Mouse (Mus musculus): ENCODE results near the gene 1700020D05Rik. TPM values are rescaled to one million over a fixed set of nuclear protein-coding genes. Genes with fewer than 3 reads are reported as not detected.

The 1700020D05Rik gene
- polyA plus RNA-seq, 2 experiments, result 3.1 TPM; not detected in 1

DNA sequence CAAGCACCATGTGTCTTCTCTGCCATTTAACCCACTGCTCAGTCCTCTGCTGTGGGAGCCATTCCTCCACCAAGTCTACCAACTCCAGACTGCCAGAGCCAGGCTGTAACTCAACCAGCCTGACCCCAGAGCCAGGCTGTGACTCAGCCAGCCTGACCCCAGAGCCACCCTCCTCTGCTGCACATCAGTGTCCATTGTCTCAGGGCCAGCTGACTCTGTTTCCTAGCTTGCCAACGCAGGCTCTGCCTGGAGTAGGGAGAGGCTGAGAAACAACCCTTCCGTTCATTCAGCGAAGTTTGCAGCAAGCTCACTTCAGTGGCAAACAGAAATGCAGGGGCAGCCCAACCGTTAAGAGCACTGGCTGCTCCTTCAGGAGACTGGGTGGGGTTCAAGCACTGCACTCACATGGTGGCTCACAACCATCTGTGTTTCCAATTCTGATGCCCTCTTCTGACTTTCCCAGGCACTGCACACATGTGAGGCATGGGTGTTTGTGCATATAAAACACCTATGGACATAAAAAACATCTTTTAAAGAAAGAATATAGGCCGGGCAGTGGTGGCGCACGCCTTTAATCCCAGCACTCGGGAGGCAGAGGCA, 13.4 kb upstream of the 1700020D05Rik start:
- H3K36me3 ChIP-seq (ENCODE audit: control insufficient read depth, insufficient read depth, low read length), result no peaks in the 10 kb centered on the region

DNA sequence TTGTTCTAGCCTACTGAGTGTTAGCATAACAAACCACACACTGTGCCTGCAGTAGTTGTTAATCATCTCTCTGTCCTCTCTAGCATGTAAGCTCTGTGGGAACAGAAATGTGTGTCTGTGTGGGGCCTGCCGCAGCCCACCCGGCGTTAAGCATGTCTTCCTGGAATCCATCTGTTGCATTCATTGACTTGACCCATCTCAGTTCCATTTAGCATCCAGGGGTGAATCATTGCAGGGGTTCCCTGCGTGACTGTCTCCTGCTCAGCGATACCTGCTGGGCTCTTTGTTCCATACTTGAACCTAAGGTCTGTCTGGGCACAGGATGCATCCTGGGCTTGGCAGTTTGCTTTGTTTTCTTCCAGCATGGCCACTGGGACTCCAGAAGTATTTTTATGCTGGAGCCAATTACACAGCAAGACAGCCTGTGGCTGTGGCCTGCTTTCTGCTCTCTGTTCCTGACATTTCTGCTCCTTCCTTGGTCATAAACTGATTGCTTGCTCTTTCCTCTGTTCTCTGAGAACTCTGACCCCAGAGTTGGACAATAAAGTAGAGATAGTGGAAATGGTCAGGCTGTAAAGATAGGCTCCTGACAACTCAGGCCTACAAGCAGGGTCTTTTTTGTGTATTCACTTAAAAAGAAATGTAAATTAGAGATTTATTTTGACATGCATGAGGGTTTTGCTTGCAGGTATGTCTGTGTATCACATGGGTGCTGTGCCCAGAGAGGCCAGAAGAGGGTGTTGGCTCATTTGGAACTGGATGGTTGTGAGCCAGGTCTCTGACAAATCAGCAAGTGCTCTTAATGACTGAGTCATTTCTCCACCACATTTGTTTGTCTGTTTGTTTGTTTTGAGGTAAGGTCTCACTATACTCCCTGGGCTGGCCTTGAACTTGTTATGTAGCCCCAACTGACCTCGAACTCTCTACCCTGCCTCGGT, 12.5 kb upstream of the 1700020D05Rik start:
- Histone ChIP-seq H3K9ac (ENCODE audit: low read depth, low read length, severe bottlenecking) (no peak overlapping the region), H3K36me3 (ENCODE audit: control insufficient read depth, insufficient read depth, low read length) (no peaks in the 10 kb centered on the region), H3K27ac (replicated peaks; ENCODE audit: low read depth, low read length) (no peak overlapping the region), H3K9me3 (ENCODE audit: control insufficient read depth, low read length) (no peaks in the 10 kb centered on the region), H3K4me2 (replicated peaks; ENCODE audit: low read depth, low read length, severe bottlenecking) (no peak overlapping the region), H3K4me1 (ENCODE audit: control insufficient read depth, insufficient read depth, low read length) (peaks cover 2% of the 10 kb centered on the region; the same call in 1 of the 2 replicates), H3K27me3 (ENCODE audit: control insufficient read depth, insufficient read depth, low read length) (no peaks in the 10 kb centered on the region), H3K4me3 (replicated peaks; ENCODE audit: low read length) (no peak overlapping the region)
- ATAC-seq (ENCODE audit: low FRiP score, low read depth) (no peak), DNase-seq (ENCODE audit: low spot score) (no peak)
- no peak for TF ChIP-seq POLR2A (IDR thresholded peaks at IDR 0.05; ENCODE audit: borderline replicate concordance, extremely low read depth, insufficient read depth, insufficient read length)
- 82% methylated on average over 7 of the region's 7 CpGs for WGBS

More for the DNA sequence above, 13.4 kb upstream of the 1700020D05Rik start:
- H3K9ac ChIP-seq (ENCODE audit: low read depth, low read length, severe bottlenecking), result no peak overlapping the region
- no peak overlapping the region for H3K4me3 ChIP-seq (replicated peaks; ENCODE audit: low read length)
- no peak overlapping the region for H3K27ac ChIP-seq (replicated peaks; ENCODE audit: low read depth, low read length)
- DNase-seq (ENCODE audit: low spot score), result no peak
- H3K9me3 ChIP-seq (ENCODE audit: control insufficient read depth, low read length), result no peaks in the 10 kb centered on the region
- no peak for ATAC-seq (ENCODE audit: low FRiP score, low read depth)
- H3K27me3 ChIP-seq (ENCODE audit: control insufficient read depth, insufficient read depth, low read length), result no peaks in the 10 kb centered on the region
- no peak for TF ChIP-seq POLR2A (IDR thresholded peaks at IDR 0.05; ENCODE audit: borderline replicate concordance, extremely low read depth, insufficient read depth, insufficient read length)
- no peaks in the 10 kb centered on the region for H3K4me1 ChIP-seq (ENCODE audit: control insufficient read depth, insufficient read depth, low read length)
- WGBS, result 78% methylated on average over 8 of the region's 8 CpGs
- no peak overlapping the region for H3K4me2 ChIP-seq (replicated peaks; ENCODE audit: low read depth, low read length, severe bottlenecking)

DNA sequence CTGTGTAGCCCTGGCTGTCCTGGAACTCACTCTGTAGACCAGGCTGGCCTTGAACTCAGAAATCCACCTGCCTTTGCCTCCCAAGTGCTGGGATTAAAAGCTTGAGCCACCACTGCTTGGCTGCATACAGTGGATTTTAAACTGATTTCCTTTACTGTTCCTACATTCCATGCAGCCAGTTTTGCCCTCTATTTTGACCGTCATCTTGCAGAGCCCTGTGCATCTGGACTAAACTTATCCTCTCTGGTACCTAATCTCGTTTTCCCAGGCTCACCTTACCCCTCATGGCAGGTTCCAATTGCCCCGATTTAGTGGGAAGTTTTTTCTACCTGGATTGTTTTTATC, 9.4 kb upstream of the 1700020D05Rik start:
- peaks cover 4% of the 10 kb centered on the region; the same call in 1 of the 2 replicates for H3K4me1 ChIP-seq (ENCODE audit: control insufficient read depth, insufficient read depth, low read length)
- no peak overlapping the region for H3K9ac ChIP-seq (ENCODE audit: low read depth, low read length, severe bottlenecking)
- WGBS, result 85% methylated on average over 3 of the region's 3 CpGs
- no peak overlapping the region for H3K4me3 ChIP-seq (replicated peaks; ENCODE audit: low read length)
- no peak overlapping the region for H3K27ac ChIP-seq (replicated peaks; ENCODE audit: low read depth, low read length)
- no peak for ATAC-seq (ENCODE audit: low FRiP score, low read depth)
- no peaks in the 10 kb centered on the region; the same call in 1 of the 2 replicates for H3K9me3 ChIP-seq (ENCODE audit: control insufficient read depth, low read length)
- H3K36me3 ChIP-seq (ENCODE audit: control insufficient read depth, insufficient read depth, low read length), result no peaks in the 10 kb centered on the region
- H3K4me2 ChIP-seq (replicated peaks; ENCODE audit: low read depth, low read length, severe bottlenecking), result no peak overlapping the region
- DNase-seq (ENCODE audit: low spot score), result no peak
- no peaks in the 10 kb centered on the region for H3K27me3 ChIP-seq (ENCODE audit: control insufficient read depth, insufficient read depth, low read length)
- TF ChIP-seq POLR2A (IDR thresholded peaks at IDR 0.05; ENCODE audit: borderline replicate concordance, extremely low read depth, insufficient read depth, insufficient read length), result no peak

DNA sequence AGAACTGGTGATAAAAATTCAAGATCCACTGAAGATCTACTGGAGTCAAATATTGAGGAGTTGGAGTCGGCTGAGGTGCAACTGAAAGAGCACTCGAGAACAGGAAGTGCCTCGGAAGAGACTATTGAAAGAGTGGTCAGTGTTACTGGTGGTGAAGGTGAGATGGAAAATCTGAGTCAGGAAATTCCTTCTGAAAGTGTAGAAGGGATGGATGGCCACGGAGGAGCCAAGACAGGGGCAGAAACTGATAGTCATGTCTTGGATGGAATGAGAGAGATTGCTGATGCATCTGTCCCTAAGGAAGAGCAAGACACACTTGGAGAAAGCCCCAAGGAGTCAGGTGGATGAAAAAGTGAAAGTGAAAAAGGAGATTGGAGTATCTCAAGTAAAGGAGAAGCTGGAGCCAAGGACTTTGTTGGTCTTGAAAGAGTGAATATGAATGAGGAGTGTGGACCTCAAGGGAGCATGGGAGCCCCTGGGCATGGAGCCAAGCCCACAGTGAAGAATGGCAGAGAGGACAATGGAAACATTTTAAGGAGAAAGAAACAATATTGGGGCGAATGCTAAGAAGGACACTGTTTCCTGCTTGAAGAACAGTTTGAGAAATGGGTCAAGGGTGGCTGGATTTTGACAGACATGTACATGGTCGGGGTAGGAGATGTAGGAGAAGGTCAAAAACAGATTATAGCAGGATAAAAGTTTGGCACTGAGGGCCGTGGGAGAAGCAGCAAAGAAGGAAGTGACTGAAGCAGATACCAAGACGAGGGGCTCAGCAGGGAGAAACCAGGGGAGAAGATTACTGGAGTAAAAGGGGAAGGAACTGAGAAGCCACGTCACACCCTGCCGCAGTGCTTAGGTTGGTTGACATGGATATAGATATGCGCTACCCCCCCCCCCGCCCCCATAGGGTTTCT, 8.8 kb upstream of the 1700020D05Rik start:
- TF ChIP-seq POLR2A (IDR thresholded peaks at IDR 0.05; ENCODE audit: borderline replicate concordance, extremely low read depth, insufficient read depth, insufficient read length), result no peak
- Histone ChIP-seq H3K4me1 (ENCODE audit: control insufficient read depth, insufficient read depth, low read length) (peaks cover 4% of the 10 kb centered on the region; the same call in 1 of the 2 replicates), H3K27me3 (ENCODE audit: control insufficient read depth, insufficient read depth, low read length) (no peaks in the 10 kb centered on the region), H3K36me3 (ENCODE audit: control insufficient read depth, insufficient read depth, low read length) (no peaks in the 10 kb centered on the region), H3K4me2 (replicated peaks; ENCODE audit: low read depth, low read length, severe bottlenecking) (no peak overlapping the region), H3K9ac (ENCODE audit: low read depth, low read length, severe bottlenecking) (no peak overlapping the region), H3K9me3 (ENCODE audit: control insufficient read depth, low read length) (no peaks in the 10 kb centered on the region; the same call in 1 of the 2 replicates), H3K4me3 (replicated peaks; ENCODE audit: low read length) (no peak overlapping the region), H3K27ac (replicated peaks; ENCODE audit: low read depth, low read length) (no peak overlapping the region)
- ATAC-seq (ENCODE audit: low FRiP score, low read depth), result no peak
- DNase-seq (ENCODE audit: low spot score), result no peak
- 89% methylated on average over 12 of the region's 12 CpGs for WGBS
